Mouse (Mus musculus): ENCODE measurements around the gene Rsad2. TPM values are rescaled to one million over a fixed set of nuclear protein-coding genes. Genes with fewer than 3 reads are reported as not detected.

Rsad2 gene
- polyA plus RNA-seq, 1 experiment from 2014 or later: 0.89 TPM

DNA sequence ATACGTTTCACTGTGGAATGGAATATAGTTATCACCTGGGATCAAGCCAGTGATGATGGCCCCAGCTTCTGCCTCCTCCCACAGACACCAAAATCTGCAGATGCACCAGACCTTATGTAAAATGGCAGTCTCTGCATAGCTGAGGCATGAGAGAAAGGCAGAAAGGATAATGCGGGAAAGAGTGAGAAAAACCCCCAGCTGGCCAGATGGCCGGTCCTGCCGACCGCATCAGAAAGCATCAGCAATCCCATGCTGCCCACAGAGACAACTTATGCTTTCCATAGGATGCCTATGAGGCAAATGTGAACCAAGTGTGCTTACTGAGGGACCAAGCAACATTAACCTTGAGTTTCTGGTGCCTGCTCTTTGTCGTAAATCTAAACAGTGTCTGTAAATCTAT is 56.9 kb downstream of the Rsad2 start:
- H3K4me2 ChIP-seq (replicated peaks; ENCODE audit: low read depth): no peak overlapping the region
- no peak for TF ChIP-seq EP300 (optimal IDR thresholded peaks at IDR 0.05)
- TF ChIP-seq CTCF (IDR thresholded peaks at IDR 0.05; ENCODE audit: low read depth): no peak
- ATAC-seq (ENCODE audit: low FRiP score, low TSS enrichment): no peak
- no peak overlapping the region for H3K9ac ChIP-seq (ENCODE audit: low read length)
- no peaks in the 10 kb centered on the region for H3K4me1 ChIP-seq (replicated peaks; ENCODE audit: control insufficient read depth, insufficient read depth)
- DNase-seq (ENCODE audit: low spot score): no peak
- 87% methylated on average over 6 of the region's 6 CpGs for WGBS
- no peaks in the 10 kb centered on the region for H3K36me3 ChIP-seq (ENCODE audit: control insufficient read depth, insufficient read depth, low read length)
- H3K27me3 ChIP-seq (ENCODE audit: control insufficient read depth, insufficient read depth, low read length): no peaks in the 10 kb centered on the region
- no peak overlapping the region for H3K4me3 ChIP-seq (ENCODE audit: low read depth, low read length)
- H3K9me3 ChIP-seq (ENCODE audit: control insufficient read depth, low read length): no peaks in the 10 kb centered on the region
- no peak overlapping the region for H3K27ac ChIP-seq (replicated peaks)

DNA sequence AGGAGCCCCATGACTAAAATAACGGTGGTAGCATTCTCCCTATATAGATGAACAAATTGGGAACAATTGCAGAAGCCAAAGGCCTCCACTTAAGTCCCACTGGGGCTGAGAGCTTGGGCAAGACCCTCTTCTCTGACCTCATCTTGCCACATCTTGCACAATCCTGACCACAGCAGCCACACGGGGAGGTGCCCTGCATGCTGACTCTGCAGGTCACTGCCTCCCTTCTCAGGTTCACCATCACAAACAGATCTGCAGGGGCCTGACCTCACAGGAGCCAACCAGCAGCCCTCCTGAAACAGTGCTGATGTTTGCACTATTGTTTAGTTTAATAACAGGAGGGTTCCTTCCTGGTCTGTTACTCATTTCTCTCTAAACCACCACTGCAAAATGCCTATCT is 57.7 kb downstream of the Rsad2 start:
- no peak overlapping the region for H3K4me2 ChIP-seq (replicated peaks; ENCODE audit: low read depth)
- H3K36me3 ChIP-seq (ENCODE audit: control insufficient read depth, insufficient read depth, low read length): no peaks in the 10 kb centered on the region
- H3K27me3 ChIP-seq (ENCODE audit: control insufficient read depth, insufficient read depth, low read length): no peaks in the 10 kb centered on the region
- no peaks in the 10 kb centered on the region for H3K9me3 ChIP-seq (ENCODE audit: control insufficient read depth, low read length)
- H3K4me1 ChIP-seq (replicated peaks; ENCODE audit: control insufficient read depth, insufficient read depth): no peaks in the 10 kb centered on the region
- DNase-seq (ENCODE audit: low spot score) (no peak), ATAC-seq (ENCODE audit: low FRiP score, low TSS enrichment) (no peak)
- no peak overlapping the region for H3K27ac ChIP-seq (replicated peaks)
- WGBS: 43% methylated on average over 2 of the region's 2 CpGs
- no peak overlapping the region for H3K4me3 ChIP-seq (ENCODE audit: low read depth, low read length)
- TF ChIP-seq EP300 (optimal IDR thresholded peaks at IDR 0.05) (no peak), CTCF (IDR thresholded peaks at IDR 0.05; ENCODE audit: low read depth) (no peak)
- H3K9ac ChIP-seq (ENCODE audit: low read length): no peak overlapping the region

DNA sequence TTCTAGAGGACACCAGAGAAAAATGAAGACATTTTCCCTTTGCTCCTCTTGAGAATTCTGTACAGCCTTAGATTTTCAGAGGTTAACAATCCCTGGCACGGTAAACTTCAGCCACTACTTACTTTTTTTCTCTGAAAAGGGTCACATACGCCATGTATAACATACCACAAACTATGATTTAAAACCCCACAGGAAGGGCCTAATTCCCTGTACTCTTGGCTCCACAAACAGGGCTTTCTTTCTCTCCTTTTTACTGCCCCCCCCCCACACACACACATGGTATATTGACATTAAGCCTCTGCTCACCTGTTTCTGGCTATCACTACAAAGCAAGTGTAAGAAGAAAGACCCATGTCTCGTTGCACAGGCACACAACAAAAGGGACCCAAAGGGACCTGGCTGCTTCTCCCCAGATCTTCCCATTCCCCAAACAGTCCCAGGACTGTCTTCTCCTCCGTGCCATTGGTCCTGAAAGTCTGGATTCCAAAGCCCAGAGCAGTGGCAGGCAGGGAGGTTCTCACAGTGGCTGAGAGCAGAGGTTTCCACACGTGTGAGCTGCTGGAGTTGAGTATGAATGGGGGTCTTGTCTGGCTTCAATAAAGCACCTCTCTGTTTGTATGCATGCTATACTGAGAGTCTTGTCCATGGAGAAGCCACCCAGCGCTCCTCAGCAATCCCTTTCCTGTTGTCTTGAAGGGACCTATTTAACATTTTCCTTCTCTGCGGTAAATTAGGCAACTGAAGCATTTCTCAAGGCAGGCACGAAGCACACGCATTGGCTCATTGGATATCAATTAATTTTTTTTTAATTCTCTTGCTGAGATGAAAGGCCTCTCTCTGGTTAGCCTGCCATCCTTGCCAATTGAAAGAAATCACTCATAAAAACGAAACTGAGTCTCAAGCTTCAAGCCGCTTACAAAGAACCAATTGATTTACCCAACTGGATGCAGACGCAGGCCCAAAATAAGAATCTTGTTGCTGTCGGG is 61.5 kb downstream of the Rsad2 start:
- Histone ChIP-seq H3K36me3 (ENCODE audit: control insufficient read depth, insufficient read depth, low read length) (no peaks in the 10 kb centered on the region), H3K4me2 (replicated peaks; ENCODE audit: low read depth) (no peak overlapping the region), H3K27me3 (ENCODE audit: control insufficient read depth, insufficient read depth, low read length) (no peaks in the 10 kb centered on the region), H3K27ac (replicated peaks) (no peak overlapping the region), H3K4me3 (ENCODE audit: low read depth, low read length) (no peak overlapping the region), H3K9ac (ENCODE audit: low read length) (no peak overlapping the region), H3K9me3 (ENCODE audit: control insufficient read depth, low read length) (no peaks in the 10 kb centered on the region), H3K4me1 (replicated peaks; ENCODE audit: control insufficient read depth, insufficient read depth) (no peaks in the 10 kb centered on the region)
- TF ChIP-seq EP300 (optimal IDR thresholded peaks at IDR 0.05) (no peak), CTCF (IDR thresholded peaks at IDR 0.05; ENCODE audit: low read depth) (no peak)
- WGBS: 80% methylated on average over 13 of the region's 13 CpGs
- no peak for DNase-seq (ENCODE audit: low spot score)
- ATAC-seq (ENCODE audit: low FRiP score, low TSS enrichment): no peak

DNA sequence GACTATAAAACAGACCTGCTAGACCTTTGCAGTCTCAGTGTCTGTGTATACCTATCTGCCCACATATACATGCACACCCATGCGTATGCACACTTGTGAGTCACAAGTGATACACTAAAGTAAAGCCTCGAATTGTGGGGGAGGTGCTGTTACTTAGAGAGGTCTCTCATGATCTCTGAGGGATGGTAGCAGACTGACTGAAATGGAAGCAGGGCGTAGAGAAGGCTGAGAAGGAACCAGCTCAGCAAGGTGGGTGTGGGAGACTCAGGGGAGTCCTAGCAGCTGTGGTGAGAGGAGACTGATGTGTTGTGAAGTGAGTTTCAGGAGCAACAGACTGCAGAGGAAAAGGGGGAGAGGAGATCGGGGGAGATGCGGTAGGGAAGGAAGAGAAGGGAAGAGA is 63.0 kb downstream of the Rsad2 start:
- H3K9ac ChIP-seq (ENCODE audit: low read length): no peak overlapping the region

More for the DNA sequence above, 63.0 kb downstream of the Rsad2 start:
- WGBS: 76% methylated on average over 5 of the region's 5 CpGs
- Histone ChIP-seq H3K27ac (replicated peaks) (no peak overlapping the region), H3K4me3 (ENCODE audit: low read depth, low read length) (no peak overlapping the region), H3K36me3 (ENCODE audit: control insufficient read depth, insufficient read depth, low read length) (no peaks in the 10 kb centered on the region), H3K4me2 (replicated peaks; ENCODE audit: low read depth) (no peak overlapping the region), H3K4me1 (replicated peaks; ENCODE audit: control insufficient read depth, insufficient read depth) (no peaks in the 10 kb centered on the region), H3K9me3 (ENCODE audit: control insufficient read depth, low read length) (no peaks in the 10 kb centered on the region), H3K27me3 (ENCODE audit: control insufficient read depth, insufficient read depth, low read length) (no peaks in the 10 kb centered on the region)
- no peak for DNase-seq (ENCODE audit: low spot score)
- no peak for ATAC-seq (ENCODE audit: low FRiP score, low TSS enrichment)
- no peak for TF ChIP-seq EP300 (optimal IDR thresholded peaks at IDR 0.05)
- no peak for TF ChIP-seq CTCF (IDR thresholded peaks at IDR 0.05; ENCODE audit: low read depth)

Small RNA genes lying within 50 kb of the gene (microRNA-seq; reads per million reads assigned to microRNA genes)
- gene Mir6538: not detected

Other genes with a start within 250 kb of the Rsad2 start
- gene Rnf144a, start 41.2 kb downstream of the Rsad2 start, polyA plus RNA-seq (2015; fragmentation: Nextera tagmentation; extraction: Ambion mirVana): 5.0 and 5.9 TPM in 2 replicates
- 2.9 and 4.3 TPM in 2 replicates for gene Cmpk2, start 12.8 kb upstream of the Rsad2 start, polyA plus RNA-seq (2015; fragmentation: Nextera tagmentation; extraction: Ambion mirVana)

All from stomach, postnatal 0 days (tissue).